Mouse (Mus musculus): ENCODE measurements around the gene Wfdc18. TPM values are rescaled to one million over a fixed set of nuclear protein-coding genes. Genes with fewer than 3 reads are reported as not detected.

The Wfdc18 gene
- polyA plus RNA-seq, 1 experiment from 2014 or later, result 3.2 TPM

DNA sequence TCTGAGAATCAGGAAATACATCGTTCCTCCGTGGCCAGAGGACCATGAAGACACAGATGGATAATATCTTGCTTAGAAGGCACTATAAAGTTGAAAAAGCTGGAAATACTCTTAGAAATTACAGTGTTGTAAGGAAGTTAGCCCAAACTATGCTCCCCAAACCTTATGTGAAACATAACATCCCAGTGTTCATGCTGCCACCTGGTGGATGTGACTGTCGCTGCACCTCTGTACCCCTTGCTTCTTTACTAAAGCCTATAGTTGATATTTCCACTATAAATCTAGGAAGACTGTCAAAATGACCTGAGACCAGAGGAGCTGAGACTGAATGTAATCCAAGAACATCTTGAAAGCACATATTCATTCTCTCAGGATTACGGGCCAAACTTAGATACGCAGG, 30.4 kb downstream of the Wfdc18 start:
- H3K27me3 ChIP-seq (replicated peaks; ENCODE audit: control insufficient read depth, insufficient read depth, low read length), result no peaks in the 10 kb centered on the region
- H3K4me1 ChIP-seq (replicated peaks; ENCODE audit: control insufficient read depth, insufficient read depth, low read length), result no peaks in the 10 kb centered on the region
- H3K36me3 ChIP-seq (ENCODE audit: control insufficient read depth, insufficient read depth), result no peaks in the 10 kb centered on the region
- ATAC-seq, result no peak
- no peaks in the 10 kb centered on the region for H3K9me3 ChIP-seq (ENCODE audit: control insufficient read depth)
- no peak overlapping the region for H3K27ac ChIP-seq (ENCODE audit: low read depth, low read length)
- no peak overlapping the region for H3K4me2 ChIP-seq (replicated peaks; ENCODE audit: low read depth)
- peak; percentile 93 for TF ChIP-seq CTCF (IDR thresholded peaks at IDR 0.05; ENCODE audit: low read depth)
- no peak overlapping the region for H3K4me3 ChIP-seq (ENCODE audit: low read depth, low read length)
- no peak overlapping the region for H3K9ac ChIP-seq (ENCODE audit: low read depth, low read length)
- WGBS, result 22% methylated on average over 5 of the region's 5 CpGs

- no peaks in the 10 kb centered on the region for H3K27me3 ChIP-seq (replicated peaks; ENCODE audit: control insufficient read depth, insufficient read depth, low read length)
- H3K27ac ChIP-seq (ENCODE audit: low read depth, low read length), result no peak overlapping the region
- H3K4me2 ChIP-seq (replicated peaks; ENCODE audit: low read depth), result no peak overlapping the region
- 79% methylated on average over 4 of the region's 4 CpGs for WGBS
- no peaks in the 10 kb centered on the region for H3K36me3 ChIP-seq (ENCODE audit: control insufficient read depth, insufficient read depth)
- H3K9me3 ChIP-seq (ENCODE audit: control insufficient read depth), result no peaks in the 10 kb centered on the region
- H3K9ac ChIP-seq (ENCODE audit: low read depth, low read length), result no peak overlapping the region
- H3K4me3 ChIP-seq (ENCODE audit: low read depth, low read length), result no peak overlapping the region
- no peaks in the 10 kb centered on the region for H3K4me1 ChIP-seq (replicated peaks; ENCODE audit: control insufficient read depth, insufficient read depth, low read length)
- no peak for TF ChIP-seq CTCF (IDR thresholded peaks at IDR 0.05; ENCODE audit: low read depth)
- no peak for ATAC-seq
Observed at GRCm38 (mm10) chr11:83740443-83740991, 31.7 kb downstream of the Wfdc18 start.

DNA sequence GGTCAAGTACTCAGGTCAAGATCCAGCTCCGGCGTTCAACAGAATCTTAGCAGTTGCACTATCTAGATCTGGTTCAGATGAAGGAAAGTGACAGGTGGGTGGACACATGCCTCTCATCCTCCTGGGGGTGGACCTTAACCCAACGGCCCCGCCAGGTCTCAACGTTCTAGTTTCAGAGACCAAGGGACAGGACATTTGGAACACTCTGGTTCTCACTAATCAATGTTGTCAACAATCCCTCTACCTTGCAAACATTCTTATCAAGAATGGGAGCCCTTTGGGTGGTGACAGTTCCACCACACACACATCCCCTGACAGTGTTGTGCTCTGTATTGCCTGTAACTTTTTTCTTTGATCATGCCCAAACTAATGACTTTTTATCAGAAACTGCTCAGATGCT, 33.0 kb downstream of the Wfdc18 start:
- no peak for TF ChIP-seq CTCF (IDR thresholded peaks at IDR 0.05; ENCODE audit: low read depth)
- Histone ChIP-seq H3K4me2 (replicated peaks; ENCODE audit: low read depth) (no peak overlapping the region), H3K9ac (ENCODE audit: low read depth, low read length) (no peak overlapping the region), H3K36me3 (ENCODE audit: control insufficient read depth, insufficient read depth) (no peaks in the 10 kb centered on the region), H3K9me3 (ENCODE audit: control insufficient read depth) (no peaks in the 10 kb centered on the region), H3K4me1 (replicated peaks; ENCODE audit: control insufficient read depth, insufficient read depth, low read length) (no peaks in the 10 kb centered on the region), H3K4me3 (ENCODE audit: low read depth, low read length) (no peak overlapping the region), H3K27ac (ENCODE audit: low read depth, low read length) (no peak overlapping the region), H3K27me3 (replicated peaks; ENCODE audit: control insufficient read depth, insufficient read depth, low read length) (no peaks in the 10 kb centered on the region)
- ATAC-seq, result no peak
- WGBS, result 56% methylated on average over 5 of the region's 5 CpGs

DNA sequence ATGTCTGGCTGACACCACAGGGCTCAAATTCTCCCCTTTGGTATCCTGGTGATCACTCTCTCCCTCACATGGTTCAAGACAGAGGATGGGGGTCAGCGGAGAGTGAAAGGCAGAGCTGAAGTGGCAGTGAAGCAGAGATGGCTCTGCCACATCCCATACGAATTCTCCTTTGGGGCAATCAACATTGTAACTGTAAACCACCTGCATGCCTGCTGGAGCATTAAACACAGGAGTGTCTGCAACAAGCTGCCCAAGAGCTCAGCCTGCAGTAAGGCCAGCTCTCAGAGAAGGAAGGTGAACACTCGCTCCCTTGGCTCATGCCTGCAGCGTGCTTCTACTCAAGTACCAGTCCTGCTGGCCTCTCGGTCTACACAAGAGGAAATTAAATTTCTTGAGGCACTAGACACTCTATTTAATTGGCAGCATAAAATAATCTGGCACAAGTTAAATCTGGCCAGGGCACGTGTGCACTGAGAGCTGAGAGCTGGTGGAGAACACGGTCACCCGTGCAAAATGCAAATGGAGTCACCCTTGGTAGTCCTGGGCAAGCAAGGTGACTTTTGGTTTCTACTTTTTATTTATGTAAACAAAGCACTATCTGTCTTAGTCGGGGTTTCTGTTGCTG, 34.0 kb downstream of the Wfdc18 start:
- no peak for TF ChIP-seq CTCF (IDR thresholded peaks at IDR 0.05; ENCODE audit: low read depth)
- WGBS, result 69% methylated on average over 9 of the region's 9 CpGs
- Histone ChIP-seq H3K4me2 (replicated peaks; ENCODE audit: low read depth) (no peak overlapping the region), H3K4me3 (ENCODE audit: low read depth, low read length) (no peak overlapping the region), H3K4me1 (replicated peaks; ENCODE audit: control insufficient read depth, insufficient read depth, low read length) (no peaks in the 10 kb centered on the region), H3K27ac (ENCODE audit: low read depth, low read length) (no peak overlapping the region), H3K27me3 (replicated peaks; ENCODE audit: control insufficient read depth, insufficient read depth, low read length) (no peaks in the 10 kb centered on the region), H3K36me3 (ENCODE audit: control insufficient read depth, insufficient read depth) (no peaks in the 10 kb centered on the region), H3K9me3 (ENCODE audit: control insufficient read depth) (no peaks in the 10 kb centered on the region), H3K9ac (ENCODE audit: low read depth, low read length) (no peak overlapping the region)
- ATAC-seq, result no peak

GRCm38 (mm10) chr11:83743525-83743924, 34.7 kb downstream of the Wfdc18 start:
- TF ChIP-seq CTCF (IDR thresholded peaks at IDR 0.05; ENCODE audit: low read depth), result no peak
- Histone ChIP-seq H3K4me2 (replicated peaks; ENCODE audit: low read depth) (no peak overlapping the region), H3K27ac (ENCODE audit: low read depth, low read length) (no peak overlapping the region), H3K36me3 (ENCODE audit: control insufficient read depth, insufficient read depth) (no peaks in the 10 kb centered on the region), H3K9me3 (ENCODE audit: control insufficient read depth) (no peaks in the 10 kb centered on the region), H3K27me3 (replicated peaks; ENCODE audit: control insufficient read depth, insufficient read depth, low read length) (no peaks in the 10 kb centered on the region), H3K4me3 (ENCODE audit: low read depth, low read length) (no peak overlapping the region), H3K4me1 (replicated peaks; ENCODE audit: control insufficient read depth, insufficient read depth, low read length) (no peaks in the 10 kb centered on the region), H3K9ac (ENCODE audit: low read depth, low read length) (no peak overlapping the region)
- 78% methylated on average over 3 of the region's 3 CpGs for WGBS
- no peak for ATAC-seq

DNA sequence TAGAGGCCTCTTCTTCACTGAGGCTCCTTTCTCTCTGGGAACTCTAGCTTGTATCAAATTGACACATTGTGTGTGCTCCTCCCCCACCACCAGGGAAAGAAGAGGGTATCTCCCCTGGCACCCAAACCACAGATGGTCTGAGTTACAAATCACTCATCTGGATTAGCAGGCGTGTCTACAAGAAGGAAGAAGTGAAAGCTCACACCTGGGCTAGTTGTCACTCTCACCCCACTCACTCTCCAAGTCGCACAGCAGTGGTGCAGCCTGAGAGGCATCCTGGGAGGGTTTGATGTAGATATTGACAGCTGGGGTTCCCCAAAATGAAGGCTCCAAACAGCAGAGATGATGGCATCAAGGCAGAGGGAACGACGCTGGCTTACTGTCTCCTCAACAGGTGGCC, 37.3 kb downstream of the Wfdc18 start:
- Histone ChIP-seq H3K9ac (ENCODE audit: low read depth, low read length) (no peak overlapping the region), H3K4me2 (replicated peaks; ENCODE audit: low read depth) (no peak overlapping the region), H3K9me3 (ENCODE audit: control insufficient read depth) (no peaks in the 10 kb centered on the region), H3K27me3 (replicated peaks; ENCODE audit: control insufficient read depth, insufficient read depth, low read length) (no peaks in the 10 kb centered on the region), H3K27ac (ENCODE audit: low read depth, low read length) (no peak overlapping the region), H3K4me3 (ENCODE audit: low read depth, low read length) (no peak overlapping the region), H3K4me1 (replicated peaks; ENCODE audit: control insufficient read depth, insufficient read depth, low read length) (no peaks in the 10 kb centered on the region), H3K36me3 (ENCODE audit: control insufficient read depth, insufficient read depth) (no peaks in the 10 kb centered on the region)
- no peak for ATAC-seq
- WGBS, result 61% methylated on average over 4 of the region's 4 CpGs
- no peak for TF ChIP-seq CTCF (IDR thresholded peaks at IDR 0.05; ENCODE audit: low read depth)
